Mouse (Mus musculus): ENCODE data around the gene Dusp14. TPM values are rescaled to one million over a fixed set of nuclear protein-coding genes. Genes with fewer than 3 reads are reported as not detected.

Gene Dusp14
- polyA plus RNA-seq, 1 experiment from 2014 or later: 45.6 TPM

GRCm38 (mm10) chr11:83999411-83999915 is 69.6 kb downstream of the Dusp14 start:
- no peak for ATAC-seq (replicated peaks; ENCODE audit: low FRiP score, low read depth)

GRCm38 (mm10) chr11:83998993-83999392 is 70.1 kb downstream of the Dusp14 start:
- Histone ChIP-seq H3K27ac (no peak overlapping the region), H3K4me3 (replicated peaks; ENCODE audit: low read depth, low read length) (no peak overlapping the region), H3K9me3 (replicated peaks; ENCODE audit: low read length) (no peaks in the 10 kb centered on the region), H3K9ac (ENCODE audit: low read depth, low read length) (no peak overlapping the region), H3K27me3 (ENCODE audit: insufficient read depth, low read length) (no peaks in the 10 kb centered on the region), H3K4me1 (replicated peaks; ENCODE audit: insufficient read depth, low read length) (no peaks in the 10 kb centered on the region), H3K4me2 (ENCODE audit: low read length) (no peak overlapping the region), H3K36me3 (ENCODE audit: insufficient read depth, low read length) (peaks cover 40% of the 10 kb centered on the region)
- DNase-seq (ENCODE audit: low spot score): no peak
- ATAC-seq (replicated peaks; ENCODE audit: low FRiP score, low read depth): no peak
- TF ChIP-seq CTCF (IDR thresholded peaks at IDR 0.05; ENCODE audit: low read depth): no peak
- WGBS: 95% methylated on average over 3 of the region's 3 CpGs

More at GRCm38 (mm10) chr11:83999411-83999915, 69.6 kb downstream of the Dusp14 start:
- H3K4me1 ChIP-seq (replicated peaks; ENCODE audit: insufficient read depth, low read length): no peaks in the 10 kb centered on the region
- H3K36me3 ChIP-seq (ENCODE audit: insufficient read depth, low read length): peaks cover 36% of the 10 kb centered on the region
- no peak overlapping the region for H3K27ac ChIP-seq
- H3K4me2 ChIP-seq (ENCODE audit: low read length): no peak overlapping the region
- no peak overlapping the region for H3K4me3 ChIP-seq (replicated peaks; ENCODE audit: low read depth, low read length)
- DNase-seq (ENCODE audit: low spot score): no peak
- TF ChIP-seq CTCF (IDR thresholded peaks at IDR 0.05; ENCODE audit: low read depth): no peak
- H3K27me3 ChIP-seq (ENCODE audit: insufficient read depth, low read length): no peaks in the 10 kb centered on the region
- no peak overlapping the region for H3K9ac ChIP-seq (ENCODE audit: low read depth, low read length)
- 81% methylated on average over 4 of the region's 4 CpGs for WGBS
- no peaks in the 10 kb centered on the region for H3K9me3 ChIP-seq (replicated peaks; ENCODE audit: low read length)

Other genes starting within 250 kb of the Dusp14 start
- 88.8 and 92.6 TPM in 2 replicates for gene Hnf1b, start 219.2 kb downstream of the Dusp14 start, polyA plus RNA-seq (2015; fragmentation: Nextera tagmentation; extraction: Ambion mirVana)
- gene Ddx52, start 127.2 kb downstream of the Dusp14 start, polyA plus RNA-seq (2015; fragmentation: Nextera tagmentation; extraction: Ambion mirVana): 32.5 and 34.8 TPM in 2 replicates
- gene Synrg, start 104.8 kb downstream of the Dusp14 start, polyA plus RNA-seq (2015; fragmentation: Nextera tagmentation; extraction: Ambion mirVana): 6.9 and 7.3 TPM in 2 replicates
- gene Tada2a, start 60.3 kb upstream of the Dusp14 start, polyA plus RNA-seq (2015; fragmentation: Nextera tagmentation; extraction: Ambion mirVana): 23.3 and 25.7 TPM in 2 replicates
- gene Acaca, start 60.4 kb upstream of the Dusp14 start, polyA plus RNA-seq (2015; fragmentation: Nextera tagmentation; extraction: Ambion mirVana): 4.6 and 5.5 TPM in 2 replicates
- gene Gm11437, start 98.2 kb upstream of the Dusp14 start, polyA plus RNA-seq (2015; fragmentation: Nextera tagmentation; extraction: Ambion mirVana): not detected in 2 replicates

Measured in kidney, postnatal 0 days (tissue).